Mouse (Mus musculus) brown adipose tissue, adult 24 weeks (tissue): ENCODE results near the gene Spaca1. TPM values are rescaled to one million over a fixed set of nuclear protein-coding genes. Genes with fewer than 3 reads are reported as not detected.
"Not testable (repeated sequence)": the region's sequence is repeated elsewhere in the genome, so short reads cannot be mapped to it uniquely, and the experiment has no call there.

ENCODE experiments used
- H3K27ac ChIP-seq: fragments of 200-500 bp; replicated peaks from 2 replicates; pipeline ENCODE4 v1.5.1; 2012; ENCODE audit warnings: low read depth, mild to moderate bottlenecking, low read length
- H3K4me1 ChIP-seq: fragments of 200-500 bp; 2 replicates; pipeline ENCODE4 v1.6.1; 2012; ENCODE audit warnings: low read length, mixed read lengths; ENCODE audit not compliant: control insufficient read depth, insufficient read depth, insufficient read length
- H3K4me3 ChIP-seq: fragments of 200-500 bp; 2 replicates; pipeline ENCODE4 v1.5.1; 2012; ENCODE audit warnings: low read depth, mild to moderate bottlenecking, low read length, moderate library complexity; ENCODE audit not compliant: insufficient read depth
- polyA plus RNA-seq: library from polyadenylated mRNA; stranded (reverse); fragments of >200 nt; gene quantifications from 2 replicates; pipeline ENCODE4 v1.2.4, GENCODE M21; 2012; ENCODE audit not compliant: missing spikeins, insufficient read depth, insufficient read length

Gene Spaca1
- polyA plus RNA-seq, result 8.9 and 11.3 TPM in 2 replicates

DNA sequence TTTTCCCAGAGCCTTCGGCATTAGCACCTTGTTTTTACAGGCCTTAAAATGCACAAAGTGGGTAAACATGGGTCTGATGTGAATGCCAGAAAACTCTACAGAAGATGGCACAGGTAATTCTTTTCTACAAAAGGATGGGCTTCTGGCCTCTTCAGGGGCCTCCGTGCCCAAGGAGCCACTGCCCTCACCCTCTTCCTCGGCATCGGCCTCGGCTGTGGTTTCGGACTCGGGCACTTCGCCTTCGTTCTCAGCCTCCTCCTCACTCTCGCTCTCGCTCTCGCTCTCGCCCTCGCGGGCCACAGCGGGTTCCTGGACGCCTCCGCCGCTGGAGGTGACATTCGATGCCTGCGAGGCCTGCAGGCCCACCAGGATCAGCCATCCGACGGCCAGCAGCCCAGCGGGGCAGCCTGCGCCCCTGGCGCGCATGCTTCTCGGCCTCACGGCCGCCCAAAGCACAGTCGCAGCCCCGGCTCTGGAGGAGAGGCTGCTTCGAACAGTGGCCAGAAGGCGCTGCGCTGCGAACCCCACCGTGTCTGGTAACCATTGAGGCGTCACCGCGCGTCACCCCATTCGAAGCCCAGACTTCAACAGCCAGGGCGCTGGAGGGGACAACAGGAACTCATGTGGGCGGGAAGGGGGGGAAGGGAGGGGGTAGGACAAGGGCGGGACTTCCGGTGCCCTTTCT is at the start of gene Spaca1:
Spaca1 (minus strand) TSS at position 621 of the 685 bp plus-strand sequence.
- no peak within 1 kb of the TSS for H3K27ac ChIP-seq
- H3K4me3 ChIP-seq, result peak within 1 kb of the TSS; percentile 50
- H3K4me1 ChIP-seq, result no peaks in the 10 kb centered on the region

GRCm38 (mm10) chr4:34087286-34087685 is 37.3 kb upstream of the Spaca1 start:
- H3K4me1 ChIP-seq, H3K4me3 ChIP-seq, H3K27ac ChIP-seq: not testable (repeated sequence)

DNA sequence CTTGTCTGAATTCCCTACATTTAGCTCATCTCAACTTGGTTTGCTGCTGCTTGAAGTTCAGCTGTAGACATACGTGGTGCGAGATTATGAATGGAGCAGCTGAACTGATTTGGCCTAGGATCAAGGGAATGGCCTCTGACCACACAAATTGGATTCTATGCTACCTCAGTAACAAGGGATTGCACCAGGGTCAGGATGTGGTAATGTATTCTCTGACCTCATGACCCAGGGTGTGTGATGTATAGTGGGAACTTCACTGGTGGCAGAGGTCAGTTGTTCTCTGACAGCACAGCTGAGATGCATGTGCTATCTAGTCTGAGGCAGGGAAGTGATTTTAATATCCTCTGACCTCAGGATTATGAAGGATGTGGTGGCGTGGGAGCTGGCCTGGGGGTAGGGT is 31.1 kb upstream of the Spaca1 start:
- Histone ChIP-seq H3K4me3 (no peak overlapping the region), H3K27ac (no peak overlapping the region), H3K4me1 (no peaks in the 10 kb centered on the region)

DNA sequence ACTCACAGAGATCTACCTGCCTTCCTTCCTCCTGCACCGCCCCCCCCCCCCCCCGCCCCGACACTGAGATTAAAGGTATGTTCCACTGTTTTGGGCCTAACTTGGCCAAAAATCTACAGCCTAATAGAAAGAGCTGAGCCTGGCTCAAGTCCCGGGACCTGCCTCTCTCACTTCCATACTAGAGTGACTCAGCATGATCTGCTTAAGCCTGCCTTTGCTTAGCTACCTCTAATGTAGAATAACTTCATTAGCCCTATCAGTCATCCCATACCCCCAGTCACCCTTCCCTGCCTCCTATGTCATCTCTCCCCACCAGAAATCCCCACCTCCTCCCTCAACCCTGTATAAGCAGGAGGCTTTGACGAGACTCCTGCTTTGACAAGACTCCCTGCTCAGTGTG is 19.0 kb upstream of the Spaca1 start:
- Histone ChIP-seq H3K27ac (no peak overlapping the region), H3K4me3 (no peak overlapping the region), H3K4me1 (no peaks in the 10 kb centered on the region)

DNA sequence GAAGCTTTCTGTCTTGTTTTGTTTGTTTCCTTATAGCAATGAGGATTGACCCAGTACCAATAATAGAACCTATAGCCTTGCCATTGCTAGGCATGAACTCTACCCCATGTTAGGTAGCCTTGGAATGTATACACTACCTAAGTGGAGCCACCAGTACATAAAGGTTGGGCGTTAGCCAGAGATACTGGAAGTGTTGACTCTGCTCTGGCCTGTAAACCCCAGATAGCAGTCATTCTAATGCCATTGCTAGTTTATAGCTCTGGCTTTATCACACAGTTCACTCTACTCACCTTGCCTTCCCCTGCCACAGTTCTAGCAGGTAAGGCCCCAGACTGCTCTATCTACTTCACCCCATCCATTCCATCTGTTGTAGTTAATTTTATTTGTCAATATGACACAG is 8.3 kb upstream of the Spaca1 start:
- Histone ChIP-seq H3K4me3 (no peak overlapping the region), H3K27ac (no peak overlapping the region), H3K4me1 (no peaks in the 10 kb centered on the region)

DNA sequence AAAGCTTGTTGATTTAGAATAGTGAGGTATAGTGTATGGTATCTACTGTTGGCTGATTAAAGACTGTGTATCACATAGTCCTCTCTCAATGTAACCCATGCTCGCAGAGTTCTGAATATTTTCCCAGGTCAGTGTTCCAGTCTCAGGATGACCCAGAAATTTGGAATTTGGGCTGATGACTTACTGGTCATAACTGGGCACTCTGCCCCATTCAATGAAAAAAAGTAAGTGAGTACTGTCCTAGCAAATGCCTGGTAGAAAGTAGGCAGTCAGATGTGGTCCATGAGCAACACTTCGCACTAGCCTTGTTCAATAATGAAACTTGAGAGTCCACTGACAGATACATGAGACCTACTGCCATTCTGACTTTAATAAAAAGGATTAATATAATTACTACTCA is 23.2 kb downstream of the Spaca1 start:
- Histone ChIP-seq H3K4me1 (no peaks in the 10 kb centered on the region), H3K4me3 (no peak overlapping the region), H3K27ac (no peak overlapping the region)

GRCm38 (mm10) chr4:34021456-34021855 is 28.5 kb downstream of the Spaca1 start:
- H3K4me3 ChIP-seq, result no peak overlapping the region
- no peak overlapping the region for H3K27ac ChIP-seq
- H3K4me1 ChIP-seq, result no peaks in the 10 kb centered on the region

DNA sequence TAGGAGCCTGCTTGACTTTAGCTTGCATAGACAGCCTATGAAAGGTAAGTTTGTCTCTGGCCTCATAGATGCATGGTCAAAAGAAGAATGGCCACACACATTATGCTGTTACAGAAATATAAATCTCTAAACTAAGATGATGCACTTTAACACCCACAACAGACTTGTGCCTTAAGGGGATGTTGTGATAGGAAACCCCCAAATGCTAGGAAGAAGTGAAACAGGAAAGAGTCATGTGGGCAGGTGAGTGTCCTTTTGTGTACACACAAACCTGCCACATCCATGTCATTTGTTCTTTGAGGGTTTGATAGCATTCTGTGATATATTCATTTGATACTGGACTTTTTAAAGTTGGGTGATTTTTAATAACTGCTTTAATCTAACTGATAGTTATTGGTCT is 53.6 kb downstream of the Spaca1 start:
- Histone ChIP-seq H3K4me3 (no peak overlapping the region), H3K27ac (no peak overlapping the region), H3K4me1 (no peaks in the 10 kb centered on the region)

DNA sequence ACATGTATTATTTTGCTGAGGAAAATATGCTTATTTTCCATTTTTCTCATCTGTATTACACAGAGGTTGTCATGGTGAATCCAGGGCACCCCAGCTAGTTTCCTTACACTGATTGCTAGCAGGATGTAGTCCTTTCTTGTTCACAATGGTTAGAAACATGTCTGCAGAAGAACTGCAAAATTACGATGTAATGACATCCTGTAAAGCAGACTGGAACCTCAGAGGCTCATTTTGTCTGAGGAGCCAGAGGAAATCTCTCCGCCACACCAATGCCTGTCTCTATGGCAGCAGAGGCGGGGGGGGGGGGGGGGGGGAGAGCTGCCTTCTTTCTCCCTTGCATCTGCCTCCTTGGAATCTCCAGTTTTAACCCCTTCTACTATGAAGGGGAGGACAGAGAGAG is 57.3 kb downstream of the Spaca1 start:
- no peak overlapping the region for H3K27ac ChIP-seq
- H3K4me1 ChIP-seq, result no peaks in the 10 kb centered on the region
- H3K4me3 ChIP-seq, result no peak overlapping the region

- Histone ChIP-seq H3K4me1 (no peaks in the 10 kb centered on the region), H3K4me3 (no peak overlapping the region)
Observed at GRCm38 (mm10) chr4:33988466-33989089, 61.4 kb downstream of the Spaca1 start.

More at GRCm38 (mm10) chr4:33988466-33989089, 61.4 kb downstream of the Spaca1 start:
- no peak overlapping the region for H3K27ac ChIP-seq

Other genes starting within 250 kb of the Spaca1 start
- gene Cnr1, start 125.6 kb downstream of the Spaca1 start, polyA plus RNA-seq, result 0.46 and 0.48 TPM in 2 replicates